Mouse (Mus musculus): ENCODE measurements around the gene Dpf3. TPM values are rescaled to one million over a fixed set of nuclear protein-coding genes. Genes with fewer than 3 reads are reported as not detected.

Gene Dpf3
- polyA plus RNA-seq, 1 experiment from 2014 or later = 23.2 TPM

GRCm38 (mm10) chr12:83380016-83380415 lies 107.5 kb downstream of the Dpf3 start:
- Histone ChIP-seq H3K27me3 (ENCODE audit: control insufficient read depth, insufficient read depth, low read length) (no peaks in the 10 kb centered on the region), H3K27ac (replicated peaks in 1 of 2; ENCODE audit: control insufficient read depth in 1 of 2, insufficient read depth in 1 of 2, low read depth in 2 of 2, low read length in 2 of 2) (no peak overlapping the region), H3K4me3 (ENCODE audit: control insufficient read depth in 1 of 2, insufficient read depth in 1 of 2, low read depth in 1 of 2, low read length in 2 of 2) (no peak overlapping the region), H3K9me3 (ENCODE audit: control insufficient read depth, low read length) (no peaks in the 10 kb centered on the region), H3K4me2 (ENCODE audit: low read length) (no peak overlapping the region), H3K4me1 (ENCODE audit: control insufficient read depth in 2 of 2, insufficient read depth in 2 of 2, low read length in 2 of 2) (peaks cover 8 to 11% of the 10 kb centered on the region in 2 experiments), H3K36me3 (ENCODE audit: control insufficient read depth, insufficient read depth, low read length) (no peaks in the 10 kb centered on the region), H3K9ac (ENCODE audit: low read length) (no peak overlapping the region)
- 77% methylated on average over 3 of the region's 3 CpGs for WGBS
- ATAC-seq (ENCODE audit: insufficient number of reproducible peaks, insufficient read depth, low FRiP score, low read depth) = no peak

GRCm38 (mm10) chr12:83375015-83375831 lies 112.3 kb downstream of the Dpf3 start:
- no peak overlapping the region for H3K4me3 ChIP-seq (ENCODE audit: control insufficient read depth in 1 of 2, insufficient read depth in 1 of 2, low read depth in 1 of 2, low read length in 2 of 2)
- 73% methylated on average over 12 of the region's 12 CpGs for WGBS
- H3K36me3 ChIP-seq (ENCODE audit: control insufficient read depth, insufficient read depth, low read length) = no peaks in the 10 kb centered on the region
- peak overlapping the region; percentile 9; the same call in 1 of the 2 replicates for H3K4me2 ChIP-seq (ENCODE audit: low read length)
- H3K9me3 ChIP-seq (ENCODE audit: control insufficient read depth, low read length) = no peaks in the 10 kb centered on the region
- peak overlapping the region; percentile 28 to 41; a peak in 3 of 4 replicates for H3K27ac ChIP-seq (replicated peaks in 1 of 2; ENCODE audit: control insufficient read depth in 1 of 2, insufficient read depth in 1 of 2, low read depth in 2 of 2, low read length in 2 of 2)
- H3K27me3 ChIP-seq (ENCODE audit: control insufficient read depth, insufficient read depth, low read length) = no peaks in the 10 kb centered on the region
- peaks cover 8 to 12% of the 10 kb centered on the region in 2 experiments for H3K4me1 ChIP-seq (ENCODE audit: control insufficient read depth in 2 of 2, insufficient read depth in 2 of 2, low read length in 2 of 2)
- peak; percentile 27; the same call in 1 of the 2 replicates for ATAC-seq (ENCODE audit: insufficient number of reproducible peaks, insufficient read depth, low FRiP score, low read depth)
- H3K9ac ChIP-seq (ENCODE audit: low read length) = no peak overlapping the region

- Histone ChIP-seq H3K27me3 (ENCODE audit: control insufficient read depth, insufficient read depth, low read length) (no peaks in the 10 kb centered on the region), H3K4me1 (ENCODE audit: control insufficient read depth in 2 of 2, insufficient read depth in 2 of 2, low read length in 2 of 2) (peaks cover 8 to 12% of the 10 kb centered on the region in 2 experiments), H3K9me3 (ENCODE audit: control insufficient read depth, low read length) (no peaks in the 10 kb centered on the region), H3K4me2 (ENCODE audit: low read length) (no peak overlapping the region), H3K36me3 (ENCODE audit: control insufficient read depth, insufficient read depth, low read length) (no peaks in the 10 kb centered on the region), H3K9ac (ENCODE audit: low read length) (no peak overlapping the region), H3K4me3 (ENCODE audit: control insufficient read depth in 1 of 2, insufficient read depth in 1 of 2, low read depth in 1 of 2, low read length in 2 of 2) (no peak overlapping the region), H3K27ac (replicated peaks in 1 of 2; ENCODE audit: control insufficient read depth in 1 of 2, insufficient read depth in 1 of 2, low read depth in 2 of 2, low read length in 2 of 2) (no peak overlapping the region)
- ATAC-seq (ENCODE audit: insufficient number of reproducible peaks, insufficient read depth, low FRiP score, low read depth) = no peak
- WGBS = 79% methylated on average over 7 of the region's 7 CpGs
Measured at GRCm38 (mm10) chr12:83373081-83373480, 114.4 kb downstream of the Dpf3 start.

GRCm38 (mm10) chr12:83372290-83372689 lies 115.2 kb downstream of the Dpf3 start:
- H3K4me1 ChIP-seq (ENCODE audit: control insufficient read depth in 2 of 2, insufficient read depth in 2 of 2, low read length in 2 of 2) = peaks cover 8 to 12% of the 10 kb centered on the region in 2 experiments
- H3K4me3 ChIP-seq (ENCODE audit: control insufficient read depth in 1 of 2, insufficient read depth in 1 of 2, low read depth in 1 of 2, low read length in 2 of 2) = no peak overlapping the region
- H3K27me3 ChIP-seq (ENCODE audit: control insufficient read depth, insufficient read depth, low read length) = no peaks in the 10 kb centered on the region
- WGBS = 86% methylated on average over 7 of the region's 7 CpGs
- H3K9me3 ChIP-seq (ENCODE audit: control insufficient read depth, low read length) = no peaks in the 10 kb centered on the region
- no peak overlapping the region for H3K4me2 ChIP-seq (ENCODE audit: low read length)
- no peak overlapping the region for H3K9ac ChIP-seq (ENCODE audit: low read length)
- no peak overlapping the region for H3K27ac ChIP-seq (replicated peaks in 1 of 2; ENCODE audit: control insufficient read depth in 1 of 2, insufficient read depth in 1 of 2, low read depth in 2 of 2, low read length in 2 of 2)
- no peak for ATAC-seq (ENCODE audit: insufficient number of reproducible peaks, insufficient read depth, low FRiP score, low read depth)
- H3K36me3 ChIP-seq (ENCODE audit: control insufficient read depth, insufficient read depth, low read length) = no peaks in the 10 kb centered on the region

- no peak for ATAC-seq (ENCODE audit: insufficient number of reproducible peaks, insufficient read depth, low FRiP score, low read depth)
- Histone ChIP-seq H3K4me3 (ENCODE audit: control insufficient read depth in 1 of 2, insufficient read depth in 1 of 2, low read depth in 1 of 2, low read length in 2 of 2) (no peak overlapping the region), H3K36me3 (ENCODE audit: control insufficient read depth, insufficient read depth, low read length) (peaks cover 3% of the 10 kb centered on the region; the same call in 1 of the 2 replicates), H3K9ac (ENCODE audit: low read length) (no peak overlapping the region), H3K4me1 (ENCODE audit: control insufficient read depth in 2 of 2, insufficient read depth in 2 of 2, low read length in 2 of 2) (peaks cover 2 to 3% of the 10 kb centered on the region in 2 experiments; a peak in 3 of 4 replicates), H3K9me3 (ENCODE audit: control insufficient read depth, low read length) (0 out of 2 replicates have a peak, but pooled peaks cover 1% of the 10 kb centered on the region), H3K27ac (replicated peaks in 1 of 2; ENCODE audit: control insufficient read depth in 1 of 2, insufficient read depth in 1 of 2, low read depth in 2 of 2, low read length in 2 of 2) (no peak overlapping the region), H3K27me3 (ENCODE audit: control insufficient read depth, insufficient read depth, low read length) (no peaks in the 10 kb centered on the region), H3K4me2 (ENCODE audit: low read length) (no peak overlapping the region)
- 85% methylated on average over 11 of the region's 11 CpGs for WGBS
Measured at GRCm38 (mm10) chr12:83370221-83370620, 117.3 kb downstream of the Dpf3 start.

- Histone ChIP-seq H3K9me3 (ENCODE audit: control insufficient read depth, low read length) (0 out of 2 replicates have a peak, but pooled peaks cover 6% of the 10 kb centered on the region), H3K36me3 (ENCODE audit: control insufficient read depth, insufficient read depth, low read length) (peaks cover 3% of the 10 kb centered on the region; the same call in 1 of the 2 replicates), H3K27ac (replicated peaks in 1 of 2; ENCODE audit: control insufficient read depth in 1 of 2, insufficient read depth in 1 of 2, low read depth in 2 of 2, low read length in 2 of 2) (no peak overlapping the region), H3K4me3 (ENCODE audit: control insufficient read depth in 1 of 2, insufficient read depth in 1 of 2, low read depth in 1 of 2, low read length in 2 of 2) (no peak overlapping the region), H3K27me3 (ENCODE audit: control insufficient read depth, insufficient read depth, low read length) (no peaks in the 10 kb centered on the region), H3K4me2 (ENCODE audit: low read length) (no peak overlapping the region), H3K9ac (ENCODE audit: low read length) (no peak overlapping the region), H3K4me1 (ENCODE audit: control insufficient read depth in 2 of 2, insufficient read depth in 2 of 2, low read length in 2 of 2) (no peaks in the 10 kb centered on the region)
- WGBS = 81% methylated on average over 5 of the region's 5 CpGs
- ATAC-seq (ENCODE audit: insufficient number of reproducible peaks, insufficient read depth, low FRiP score, low read depth) = no peak
Measured at GRCm38 (mm10) chr12:83369416-83369815, 118.1 kb downstream of the Dpf3 start.

GRCm38 (mm10) chr12:83367486-83367885 lies 120.0 kb downstream of the Dpf3 start:
- H3K9me3 ChIP-seq (ENCODE audit: control insufficient read depth, low read length) = 0 out of 2 replicates have a peak, but pooled peaks cover 6% of the 10 kb centered on the region
- WGBS = 34% methylated on average over 1 of the region's 1 CpGs
- no peak for ATAC-seq (ENCODE audit: insufficient number of reproducible peaks, insufficient read depth, low FRiP score, low read depth)
- H3K27me3 ChIP-seq (ENCODE audit: control insufficient read depth, insufficient read depth, low read length) = no peaks in the 10 kb centered on the region
- H3K9ac ChIP-seq (ENCODE audit: low read length) = no peak overlapping the region
- peaks cover 3% of the 10 kb centered on the region; the same call in 1 of the 2 replicates for H3K36me3 ChIP-seq (ENCODE audit: control insufficient read depth, insufficient read depth, low read length)
- no peak overlapping the region for H3K4me2 ChIP-seq (ENCODE audit: low read length)
- no peaks in the 10 kb centered on the region for H3K4me1 ChIP-seq (ENCODE audit: control insufficient read depth in 2 of 2, insufficient read depth in 2 of 2, low read length in 2 of 2)
- no peak overlapping the region for H3K4me3 ChIP-seq (ENCODE audit: control insufficient read depth in 1 of 2, insufficient read depth in 1 of 2, low read depth in 1 of 2, low read length in 2 of 2)
- H3K27ac ChIP-seq (replicated peaks in 1 of 2; ENCODE audit: control insufficient read depth in 1 of 2, insufficient read depth in 1 of 2, low read depth in 2 of 2, low read length in 2 of 2) = no peak overlapping the region
